15 mouse cellular contexts compared by ENCODE assay signal in genomic region chr1:168240386-168240785, GRCm38 (mm10).
DNase-seq lines count a peak whose midpoint lies in the region; ATAC-seq and TF ChIP-seq lines count a peak whose summit lies in the region.
"Had no signal": no experiment of that assay in that cellular context is flagged by ENCODE, and none has a peak within 500 bp of the region (broad histone marks: within the 10 kb centered on the region; RNA-seq: fewer than 3 reads in every experiment).

No protein-coding gene starts in this region.

- H3K4me1 ChIP-seq in heart, embryonic 12.5 days (replicated peaks): peaks cover 69% of the 10 kb centered on the region
- peaks cover 11% of the 10 kb centered on the region for H3K4me1 ChIP-seq in lung, embryonic 14.5 days (ENCODE audit: insufficient read depth)
- peaks cover 75% of the 10 kb centered on the region for H3K4me1 ChIP-seq in hindbrain, embryonic 13.5 days (replicated peaks)
- H3K4me1 ChIP-seq in olfactory bulb, adult 2 months (ENCODE audit: control insufficient read depth, insufficient read depth, low read length): peaks cover 35% of the 10 kb centered on the region
- H3K4me1 ChIP-seq: liver, embryonic 15.5 days had no signal

- H3K9me3 ChIP-seq in heart, embryonic 12.5 days (replicated peaks): no peaks in the 10 kb centered on the region
- no peaks in the 10 kb centered on the region for H3K9me3 ChIP-seq in lung, embryonic 14.5 days (ENCODE audit: low read depth, low read length)
- H3K9me3 ChIP-seq in hindbrain, embryonic 13.5 days: no peaks in the 10 kb centered on the region
- H3K9me3 ChIP-seq: liver, embryonic 15.5 days had no signal

- H3K27me3 ChIP-seq in heart, embryonic 12.5 days (replicated peaks): no peaks in the 10 kb centered on the region
- H3K27me3 ChIP-seq in lung, embryonic 14.5 days (ENCODE audit: insufficient read depth, low read length): no peaks in the 10 kb centered on the region
- H3K27me3 ChIP-seq in hindbrain, embryonic 13.5 days: no peaks in the 10 kb centered on the region
- H3K27me3 ChIP-seq: liver, embryonic 15.5 days had no signal

- H3K4me3 ChIP-seq in heart, embryonic 12.5 days: no peak overlapping the region
- no peak overlapping the region for H3K4me3 ChIP-seq in lung, embryonic 14.5 days (ENCODE audit: low read depth, low read length)
- no peak overlapping the region for H3K4me3 ChIP-seq in hindbrain, embryonic 13.5 days
- no peak overlapping the region for H3K4me3 ChIP-seq in olfactory bulb, adult 2 months (ENCODE audit: insufficient read depth, low read depth, low read length)
- H3K4me3 ChIP-seq: erythroblast, embryonic 14.5 days; liver, embryonic 15.5 days had no signal

- no peak for DNase-seq in heart, adult 9 months (ENCODE audit: low spot score in 2 of 2)
- no peak for DNase-seq in lung, embryonic 14.5 days
- no peak for DNase-seq in lung, adult 18-20 months
- no peak for DNase-seq in urinary bladder, postnatal 4 days (ENCODE audit: low spot score in 2 of 2)
- DNase-seq in cerebellum, postnatal 25 days: no peak
- DNase-seq: cerebellum, adult 8-10 months; gastrocnemius, postnatal 25 days; kidney, adult 2 months; thymus, postnatal 25 days had no signal

- 74% methylated on average over 5 of the region's 5 CpGs for WGBS in heart, embryonic 12.5 days
- 75% methylated on average over 5 of the region's 5 CpGs for WGBS in lung, embryonic 14.5 days
- WGBS in hindbrain, embryonic 13.5 days: 74% methylated on average over 5 of the region's 5 CpGs
- 38% methylated on average over 5 of the region's 5 CpGs for WGBS in olfactory bulb, adult 2 months

- H3K36me3 ChIP-seq in heart, embryonic 12.5 days: peaks cover 2% of the 10 kb centered on the region; the same call in 1 of the 2 replicates
- peaks cover 2% of the 10 kb centered on the region; the same call in 1 of the 2 replicates for H3K36me3 ChIP-seq in lung, embryonic 14.5 days (ENCODE audit: insufficient read depth)
- no peaks in the 10 kb centered on the region for H3K36me3 ChIP-seq in hindbrain, embryonic 13.5 days
- H3K36me3 ChIP-seq: G1E; liver, embryonic 15.5 days had no signal

- H3K4me2 ChIP-seq in heart, embryonic 12.5 days: no peak overlapping the region
- no peak overlapping the region for H3K4me2 ChIP-seq in lung, embryonic 14.5 days
- H3K4me2 ChIP-seq in hindbrain, embryonic 13.5 days: 0 out of 2 replicates have a peak overlapping the region, but pooled peaks have one; percentile 6
- H3K4me2 ChIP-seq: liver, embryonic 15.5 days had no signal

- ATAC-seq in heart, embryonic 12.5 days (ENCODE audit: insufficient number of reproducible peaks, low FRiP score): no peak
- ATAC-seq in lung, embryonic 14.5 days (ENCODE audit: insufficient read depth): no peak
- no peak for ATAC-seq in hindbrain, embryonic 13.5 days (ENCODE audit: low FRiP score)

- H3K9ac ChIP-seq in heart, embryonic 12.5 days: no peak overlapping the region
- no peak overlapping the region for H3K9ac ChIP-seq in lung, embryonic 14.5 days
- no peak overlapping the region for H3K9ac ChIP-seq in hindbrain, embryonic 13.5 days
- H3K9ac ChIP-seq: liver, embryonic 15.5 days had no signal

- H3K27ac ChIP-seq in heart, embryonic 12.5 days (ENCODE audit: poor library complexity, severe bottlenecking): peak overlapping the region; percentile 25; the same call in 1 of the 2 replicates
- H3K27ac ChIP-seq in lung, embryonic 14.5 days (ENCODE audit: low read depth): peak overlapping the region; percentile 21; the same call in 1 of the 2 replicates
- H3K27ac ChIP-seq in hindbrain, embryonic 13.5 days: peak overlapping the region; percentile 68
- H3K27ac ChIP-seq in olfactory bulb, adult 2 months (ENCODE audit: insufficient read depth, low read depth, low read length): peak overlapping the region; percentile 44; the same call in 1 of the 2 replicates
- H3K27ac ChIP-seq: liver, embryonic 15.5 days had no signal

- no peak for TF ChIP-seq CTCF in lung, embryonic 14.5 days (IDR thresholded peaks at IDR 0.05; ENCODE audit: low read depth)
- TF ChIP-seq CTCF in olfactory bulb, adult 2 months (IDR thresholded peaks at IDR 0.05; ENCODE audit: insufficient read depth, low read depth, low read length): no peak

- TF ChIP-seq POLR2A in olfactory bulb, adult 2 months (IDR thresholded peaks at IDR 0.05; ENCODE audit: insufficient read depth, low read depth, low read length): no peak
